Mouse (Mus musculus): Measurements from ENCODE around the gene Gm28035. TPM values are rescaled to one million over a fixed set of nuclear protein-coding genes. Genes with fewer than 3 reads are reported as not detected.
A peak's percentile ranks its signal among the peaks of the same experiment; 100 is the strongest.

The Gm28035 gene
- polyA plus RNA-seq, 2 experiments, result 0.11 to 3.8 TPM

GRCm38 (mm10) chr2:30286192-30287026, 46.0 kb downstream of the Gm28035 start, which contains the start of the genes Dolk and Nup188:
Gene Dolk, minus strand, starts transcription at chr2:30286334.
Gene Nup188, plus strand, starts transcription at chr2:30286397.
- Histone ChIP-seq H3K36me3 (ENCODE audit: control insufficient read depth, insufficient read depth, low read length) (peaks cover 12% of the 10 kb centered on the region; the same call in 1 of the 2 replicates), H3K27ac (replicated peaks; ENCODE audit: low read depth, low read length) (0 out of 2 replicates have a peak within 1 kb of the TSS, but pooled peaks have one; percentile 61), H3K9me3 (ENCODE audit: control insufficient read depth, low read length) (no peaks in the 10 kb centered on the region), H3K27me3 (ENCODE audit: control insufficient read depth, insufficient read depth, low read length) (no peaks in the 10 kb centered on the region), H3K4me1 (ENCODE audit: control insufficient read depth, insufficient read depth, low read length) (peaks cover 14% of the 10 kb centered on the region), H3K9ac (ENCODE audit: low read depth, low read length, severe bottlenecking) (peak within 1 kb of the TSS; percentile 88), H3K4me3 (replicated peaks; ENCODE audit: low read length) (peak within 1 kb of the TSS; percentile 96), H3K4me2 (replicated peaks; ENCODE audit: low read depth, low read length, severe bottlenecking) (peak within 1 kb of the TSS; percentile 94)
- DNase-seq (ENCODE audit: low spot score) (peak; percentile 93), ATAC-seq (ENCODE audit: low FRiP score, low read depth) (peak; percentile 95)
- WGBS, result under 1% methylated on average over 62 of the region's 68 CpGs
- TF ChIP-seq POLR2A (IDR thresholded peaks at IDR 0.05; ENCODE audit: borderline replicate concordance, extremely low read depth, insufficient read depth, insufficient read length), result peak; percentile 70; the same call in 1 of the 2 replicates

GRCm38 (mm10) chr2:30287027-30287373, 46.6 kb downstream of the Gm28035 start:
- H3K36me3 ChIP-seq (ENCODE audit: control insufficient read depth, insufficient read depth, low read length), result peaks cover 16% of the 10 kb centered on the region; the same call in 1 of the 2 replicates
- TF ChIP-seq POLR2A (IDR thresholded peaks at IDR 0.05; ENCODE audit: borderline replicate concordance, extremely low read depth, insufficient read depth, insufficient read length), result no peak
- WGBS, result under 1% methylated on average over 10 of the region's 10 CpGs
- peaks cover 14% of the 10 kb centered on the region for H3K4me1 ChIP-seq (ENCODE audit: control insufficient read depth, insufficient read depth, low read length)
- H3K9ac ChIP-seq (ENCODE audit: low read depth, low read length, severe bottlenecking), result peak overlapping the region; percentile 88
- ATAC-seq (ENCODE audit: low FRiP score, low read depth), result no peak
- peak overlapping the region; percentile 94 for H3K4me2 ChIP-seq (replicated peaks; ENCODE audit: low read depth, low read length, severe bottlenecking)
- no peaks in the 10 kb centered on the region for H3K27me3 ChIP-seq (ENCODE audit: control insufficient read depth, insufficient read depth, low read length)
- DNase-seq (ENCODE audit: low spot score), result peak; percentile 45
- H3K4me3 ChIP-seq (replicated peaks; ENCODE audit: low read length), result peak overlapping the region; percentile 96
- H3K27ac ChIP-seq (replicated peaks; ENCODE audit: low read depth, low read length), result 0 out of 2 replicates have a peak overlapping the region, but pooled peaks have one; percentile 61
- H3K9me3 ChIP-seq (ENCODE audit: control insufficient read depth, low read length), result no peaks in the 10 kb centered on the region

- Histone ChIP-seq H3K36me3 (ENCODE audit: control insufficient read depth, insufficient read depth, low read length) (peaks cover 82% of the 10 kb centered on the region), H3K4me3 (replicated peaks; ENCODE audit: low read length) (no peak overlapping the region), H3K4me2 (replicated peaks; ENCODE audit: low read depth, low read length, severe bottlenecking) (no peak overlapping the region), H3K9ac (ENCODE audit: low read depth, low read length, severe bottlenecking) (no peak overlapping the region), H3K27me3 (ENCODE audit: control insufficient read depth, insufficient read depth, low read length) (no peaks in the 10 kb centered on the region), H3K9me3 (ENCODE audit: control insufficient read depth, low read length) (no peaks in the 10 kb centered on the region), H3K27ac (replicated peaks; ENCODE audit: low read depth, low read length) (no peak overlapping the region), H3K4me1 (ENCODE audit: control insufficient read depth, insufficient read depth, low read length) (no peaks in the 10 kb centered on the region)
- WGBS, result 69% methylated on average over 3 of the region's 3 CpGs
- DNase-seq (ENCODE audit: low spot score) (no peak), ATAC-seq (ENCODE audit: low FRiP score, low read depth) (no peak)
- no peak for TF ChIP-seq POLR2A (IDR thresholded peaks at IDR 0.05; ENCODE audit: borderline replicate concordance, extremely low read depth, insufficient read depth, insufficient read length)
Observed at GRCm38 (mm10) chr2:30299525-30299924, 59.2 kb downstream of the Gm28035 start.

DNA sequence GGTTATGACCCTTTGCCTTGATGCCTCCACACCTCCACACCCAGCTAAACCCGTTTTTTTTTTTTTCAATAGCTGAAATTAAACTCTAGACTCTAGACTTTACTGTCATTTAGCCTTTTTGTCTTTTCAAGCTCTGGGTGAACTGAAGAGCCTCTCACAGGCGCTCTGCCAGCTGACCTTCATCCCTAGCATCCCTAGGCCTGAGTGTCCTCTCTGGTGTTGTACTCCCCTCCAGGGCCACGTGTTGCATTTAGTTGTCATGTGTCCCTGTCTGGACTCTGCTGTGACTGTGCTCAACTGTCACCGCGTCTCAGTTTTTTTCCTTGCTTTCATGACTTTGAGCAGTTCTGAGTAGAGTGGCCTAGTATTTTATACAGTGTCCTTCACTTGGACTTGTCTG, 59.6 kb downstream of the Gm28035 start:
- Histone ChIP-seq H3K4me3 (replicated peaks; ENCODE audit: low read length) (no peak overlapping the region), H3K9ac (ENCODE audit: low read depth, low read length, severe bottlenecking) (no peak overlapping the region), H3K27ac (replicated peaks; ENCODE audit: low read depth, low read length) (no peak overlapping the region), H3K4me2 (replicated peaks; ENCODE audit: low read depth, low read length, severe bottlenecking) (no peak overlapping the region), H3K4me1 (ENCODE audit: control insufficient read depth, insufficient read depth, low read length) (no peaks in the 10 kb centered on the region), H3K36me3 (ENCODE audit: control insufficient read depth, insufficient read depth, low read length) (peaks cover 87% of the 10 kb centered on the region), H3K27me3 (ENCODE audit: control insufficient read depth, insufficient read depth, low read length) (no peaks in the 10 kb centered on the region), H3K9me3 (ENCODE audit: control insufficient read depth, low read length) (no peaks in the 10 kb centered on the region)
- 85% methylated on average over 5 of the region's 5 CpGs for WGBS
- ATAC-seq (ENCODE audit: low FRiP score, low read depth) (no peak), DNase-seq (ENCODE audit: low spot score) (no peak)
- no peak for TF ChIP-seq POLR2A (IDR thresholded peaks at IDR 0.05; ENCODE audit: borderline replicate concordance, extremely low read depth, insufficient read depth, insufficient read length)

- Histone ChIP-seq H3K9ac (ENCODE audit: low read depth, low read length, severe bottlenecking) (no peak overlapping the region), H3K27ac (replicated peaks; ENCODE audit: low read depth, low read length) (no peak overlapping the region), H3K4me3 (replicated peaks; ENCODE audit: low read length) (no peak overlapping the region), H3K9me3 (ENCODE audit: control insufficient read depth, low read length) (no peaks in the 10 kb centered on the region), H3K27me3 (ENCODE audit: control insufficient read depth, insufficient read depth, low read length) (no peaks in the 10 kb centered on the region), H3K36me3 (ENCODE audit: control insufficient read depth, insufficient read depth, low read length) (peaks cover 98% of the 10 kb centered on the region), H3K4me2 (replicated peaks; ENCODE audit: low read depth, low read length, severe bottlenecking) (no peak overlapping the region), H3K4me1 (ENCODE audit: control insufficient read depth, insufficient read depth, low read length) (no peaks in the 10 kb centered on the region)
- DNase-seq (ENCODE audit: low spot score), result no peak
- WGBS, result 96% methylated on average over 7 of the region's 7 CpGs
- no peak for TF ChIP-seq POLR2A (IDR thresholded peaks at IDR 0.05; ENCODE audit: borderline replicate concordance, extremely low read depth, insufficient read depth, insufficient read length)
- no peak for ATAC-seq (ENCODE audit: low FRiP score, low read depth)
Observed at GRCm38 (mm10) chr2:30306087-30306486, 65.7 kb downstream of the Gm28035 start.

Data from limb, embryonic 14.5 days (tissue).